Mouse (Mus musculus): ENCODE measurements at regions not wholly inside any gene's neighbourhood (a gene's known extent, or its start where the extent isn't known, plus 50 kb on each side); places are given as distances from the start of the nearest gene placed in this dataset.

DNA sequence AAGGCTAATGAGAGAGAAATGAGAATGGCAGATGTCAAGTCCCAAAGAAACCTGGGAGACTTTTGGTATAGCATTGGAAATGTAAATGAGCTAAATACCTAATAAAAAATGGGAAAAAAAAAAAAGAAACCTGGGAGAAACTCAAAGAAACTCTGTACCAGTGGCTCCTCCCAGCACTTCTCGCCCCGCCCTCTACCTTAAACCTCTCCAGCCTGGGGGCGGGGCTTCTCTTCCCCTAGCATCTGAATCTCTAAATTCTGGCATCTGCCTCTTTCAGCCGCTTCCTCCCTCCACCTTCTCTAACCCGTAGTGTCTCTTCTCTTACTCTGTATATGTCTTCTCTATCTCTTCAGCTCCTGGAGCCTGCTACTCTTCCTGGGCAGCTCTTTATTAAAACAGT is 53.2 kb downstream of the Gpr6 start:
- no peak for DNase-seq (ENCODE audit: low spot score in 2 of 2)

DNA sequence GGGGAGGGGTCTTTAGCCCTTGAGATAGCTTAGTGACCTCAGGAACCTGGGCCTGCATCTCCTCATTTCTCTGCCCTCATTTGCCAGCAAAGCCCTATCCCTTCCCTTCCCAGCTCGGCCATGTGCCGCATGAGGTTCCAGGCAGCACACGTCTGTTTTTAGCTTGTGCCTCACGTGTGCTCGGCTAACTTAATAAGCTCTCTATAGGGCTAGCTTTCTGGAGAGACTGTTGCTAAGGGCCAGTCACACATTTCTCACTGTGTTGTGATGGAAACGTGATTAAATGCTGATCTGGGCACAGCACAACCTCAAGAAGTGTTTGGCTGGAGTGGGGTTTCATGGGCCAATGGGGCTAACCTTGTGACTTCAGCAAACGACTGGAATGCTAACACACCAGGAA is 55.5 kb downstream of the Gpr6 start:
- no peak for DNase-seq (ENCODE audit: low spot score in 2 of 2)

DNA sequence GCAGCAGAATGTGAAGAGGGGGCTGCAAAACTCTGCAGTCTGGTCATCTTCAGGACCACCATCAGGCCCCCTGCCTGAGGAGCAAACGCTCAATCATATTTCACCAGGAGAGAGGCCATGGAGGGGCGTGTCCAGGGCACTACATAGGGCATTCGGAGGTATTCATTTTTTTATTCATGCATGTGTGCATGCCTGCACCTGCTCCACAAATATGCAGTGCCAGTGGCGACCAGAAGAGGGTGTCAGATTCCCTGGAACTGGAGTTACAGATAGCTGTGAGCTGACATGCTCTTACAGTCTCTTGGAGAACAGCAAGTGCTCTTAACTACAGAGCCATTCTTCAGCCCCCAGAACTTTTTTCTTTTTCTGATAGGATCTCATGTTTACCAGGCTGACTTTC is 56.4 kb downstream of the Gpr6 start:
- DNase-seq (ENCODE audit: low spot score in 2 of 2) = no peak

DNA sequence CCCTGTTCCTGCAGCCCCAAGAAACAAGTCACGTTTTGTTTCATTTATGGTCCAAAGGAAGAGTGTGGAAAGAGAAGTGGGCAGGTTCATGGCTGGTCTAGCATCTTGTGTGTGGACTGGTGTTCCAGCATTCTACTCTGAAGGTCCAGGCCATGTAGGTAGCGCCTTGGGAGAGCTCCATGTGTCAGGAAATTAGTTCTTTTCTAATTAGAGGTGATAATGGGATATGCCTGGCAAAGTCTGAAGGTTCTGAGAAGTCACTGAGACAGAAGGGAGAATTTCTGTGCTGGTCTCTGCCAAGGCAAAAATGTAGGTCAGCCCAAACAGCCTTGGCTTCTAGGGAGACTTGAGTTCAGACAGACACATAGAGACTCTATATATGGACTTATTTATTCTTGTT is 61.5 kb downstream of the Gpr6 start:
- no peak for DNase-seq (ENCODE audit: low spot score in 2 of 2)

DNA sequence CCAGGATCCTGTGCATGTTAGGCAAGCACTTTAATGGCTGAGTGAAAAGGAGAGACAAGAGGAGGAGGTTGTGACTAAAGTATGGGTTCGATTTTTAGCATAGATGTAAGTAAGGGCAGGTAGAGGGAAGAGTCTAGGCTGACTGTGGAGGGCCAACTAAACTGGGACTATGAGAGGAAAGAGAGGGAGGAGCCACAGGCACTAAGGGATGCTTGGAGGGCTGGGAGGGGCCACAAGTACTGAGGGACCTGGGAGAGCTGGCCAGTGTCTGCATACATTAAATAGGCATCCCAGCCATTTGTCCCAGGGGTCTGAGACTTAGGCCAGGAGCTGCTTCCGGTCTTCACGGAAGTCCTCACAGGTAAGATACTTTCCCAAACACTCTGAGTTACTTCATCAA is 64.2 kb downstream of the Gpr6 start:
- DNase-seq (ENCODE audit: low spot score in 2 of 2) = no peak

DNA sequence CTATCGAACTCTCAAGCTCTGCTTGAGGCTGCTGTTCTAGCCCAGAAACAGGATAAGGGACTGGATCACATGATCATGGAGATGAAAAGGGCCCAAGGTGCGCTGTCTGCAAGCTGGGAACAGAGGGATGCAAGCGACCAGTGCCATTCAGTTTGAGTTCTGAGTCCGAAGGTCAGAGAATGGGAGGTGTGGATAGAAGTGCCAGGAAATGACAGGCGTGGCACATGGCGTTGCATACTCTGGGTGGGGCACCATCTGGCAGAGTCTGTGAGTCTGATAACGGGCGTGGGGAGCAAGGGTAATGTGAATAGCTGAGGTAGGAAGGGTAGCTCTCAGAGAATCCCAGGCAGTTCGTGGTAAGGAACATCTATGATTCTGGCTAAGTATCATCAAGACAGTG is 65.5 kb downstream of the Gpr6 start:
- no peak for DNase-seq (ENCODE audit: low spot score in 2 of 2)

DNA sequence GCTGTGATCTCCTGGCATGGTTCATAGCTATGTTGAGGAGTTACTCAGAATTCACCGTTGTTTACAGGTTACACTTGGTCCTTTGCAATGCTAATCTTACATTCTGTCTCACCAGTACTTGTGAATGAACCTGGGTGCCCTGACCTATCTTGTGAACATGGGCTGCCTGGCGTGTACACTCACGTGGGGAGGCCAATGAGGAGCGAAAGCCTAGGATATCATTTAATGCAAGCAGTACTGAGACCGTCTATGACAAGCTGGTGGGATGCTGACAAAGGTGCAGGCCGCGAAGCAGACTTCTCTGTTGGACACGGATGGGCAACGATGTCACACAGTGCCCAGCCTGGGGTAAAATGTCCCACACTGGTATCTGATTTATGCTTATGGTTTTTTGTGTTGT is 66.3 kb downstream of the Gpr6 start:
- no peak for DNase-seq (ENCODE audit: low spot score in 2 of 2)

DNA sequence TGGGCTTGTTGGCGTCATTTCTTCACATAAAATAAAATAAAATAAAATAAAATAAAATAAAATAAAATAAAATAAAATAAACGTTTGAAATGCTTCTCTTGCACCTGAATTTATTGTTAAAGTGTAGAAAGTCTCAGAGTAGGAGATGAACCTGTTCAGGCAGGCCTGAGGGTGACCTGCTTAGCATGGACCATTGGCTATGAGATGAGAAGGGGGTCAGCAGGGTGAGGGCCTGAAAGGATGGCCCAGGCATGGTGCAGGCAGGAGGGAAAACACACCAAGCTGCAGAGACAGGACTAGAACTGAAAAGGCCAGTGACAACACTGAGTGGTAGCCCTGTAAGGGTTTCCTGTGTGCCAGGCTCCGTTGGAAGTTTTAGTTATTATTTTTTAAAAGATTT is 67.3 kb downstream of the Gpr6 start:
- no peak for DNase-seq (ENCODE audit: low spot score in 2 of 2)

DNA sequence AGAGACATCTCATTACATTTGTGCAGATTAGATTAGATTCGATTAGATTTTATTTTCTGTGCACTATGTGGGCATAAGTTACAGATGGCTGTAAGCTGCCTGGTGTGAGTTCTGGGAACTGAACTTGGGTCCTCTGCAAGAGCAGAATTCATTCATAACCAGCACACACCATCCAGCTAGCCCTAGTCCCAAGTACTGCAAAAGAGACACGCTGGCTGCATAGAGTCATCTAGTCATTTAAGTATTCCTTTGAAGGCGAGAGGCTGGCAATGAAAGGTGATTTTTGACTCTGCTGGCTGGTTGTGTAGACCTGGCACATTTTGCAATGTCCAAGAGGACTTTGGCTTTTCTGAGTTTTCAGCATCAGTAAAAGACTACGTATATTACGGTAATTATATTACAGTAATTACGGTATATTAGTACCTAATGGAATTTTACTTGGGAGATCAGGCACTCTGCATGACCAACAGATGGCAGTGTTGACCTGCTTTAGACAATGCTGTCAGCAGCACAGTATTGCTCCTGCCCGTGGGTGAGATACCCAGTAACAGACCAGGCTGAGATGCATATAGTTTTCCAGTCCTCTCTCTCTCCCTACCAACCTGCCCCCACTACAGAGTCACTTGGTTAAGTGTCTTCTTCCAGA is 67.9 kb downstream of the Gpr6 start:
- DNase-seq (ENCODE audit: low spot score in 2 of 2) = peak; percentile 33 to 41

DNA sequence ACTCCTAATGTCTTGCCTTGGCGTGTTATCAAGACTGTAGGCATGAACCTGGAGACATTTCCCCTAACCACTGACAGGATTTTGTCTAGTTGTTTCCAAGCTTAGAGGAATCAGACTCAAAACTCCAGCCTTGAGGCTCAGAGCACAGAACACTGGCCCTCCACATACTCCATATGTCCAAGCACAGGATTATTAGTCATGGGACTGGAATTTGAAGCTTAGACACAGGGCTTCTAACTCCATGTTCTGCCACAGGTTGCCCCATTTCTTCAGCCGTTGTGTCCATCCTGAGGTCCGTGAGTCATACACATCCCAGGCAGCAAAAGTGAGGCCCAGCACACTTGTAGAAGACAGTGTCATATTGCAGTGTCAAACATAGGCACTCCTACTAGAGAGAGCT is 68.9 kb downstream of the Gpr6 start:
- DNase-seq (ENCODE audit: low spot score in 2 of 2) = no peak

DNA sequence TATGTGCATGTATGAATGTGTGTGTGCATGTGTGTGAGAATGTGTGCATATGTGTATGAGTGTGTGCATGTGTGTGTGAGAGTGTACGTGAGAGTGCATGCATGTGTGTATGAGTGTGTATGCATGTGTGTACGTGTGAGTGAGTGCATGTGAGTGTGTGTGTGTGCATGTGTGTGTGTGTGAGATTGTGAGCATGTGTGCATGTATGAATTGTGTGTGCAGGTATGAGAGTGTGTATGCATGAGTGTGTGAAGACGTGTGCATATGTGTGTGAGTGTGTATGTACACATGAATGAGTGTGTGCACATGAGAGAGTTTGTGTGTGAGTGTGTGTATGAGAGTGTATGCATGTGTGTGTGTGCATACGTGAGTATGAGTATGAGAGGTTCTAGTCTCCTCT is 71.1 kb downstream of the Gpr6 start:
- DNase-seq (ENCODE audit: low spot score in 2 of 2) = no peak

DNA sequence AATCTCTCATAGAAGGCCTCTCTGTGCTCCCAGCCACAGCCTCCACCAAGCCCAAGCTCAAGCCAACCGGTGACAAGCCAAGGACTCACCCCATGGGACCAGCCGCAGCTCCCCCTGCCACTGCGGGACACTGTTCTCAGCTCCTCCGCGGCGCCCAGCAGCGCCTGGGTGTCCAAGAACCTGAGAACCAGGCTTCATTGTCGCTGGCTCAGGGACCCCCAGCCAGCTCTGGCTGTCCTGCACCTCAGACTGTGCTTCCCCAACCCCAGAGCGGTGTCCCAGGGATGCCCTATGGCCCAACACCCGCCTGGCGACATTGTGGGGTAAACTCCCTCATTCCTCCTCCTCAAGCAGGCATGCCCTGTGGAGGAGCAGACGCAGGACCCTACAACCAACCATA is 72.6 kb downstream of the Gpr6 start:
- no peak for DNase-seq (ENCODE audit: low spot score in 2 of 2)

DNA sequence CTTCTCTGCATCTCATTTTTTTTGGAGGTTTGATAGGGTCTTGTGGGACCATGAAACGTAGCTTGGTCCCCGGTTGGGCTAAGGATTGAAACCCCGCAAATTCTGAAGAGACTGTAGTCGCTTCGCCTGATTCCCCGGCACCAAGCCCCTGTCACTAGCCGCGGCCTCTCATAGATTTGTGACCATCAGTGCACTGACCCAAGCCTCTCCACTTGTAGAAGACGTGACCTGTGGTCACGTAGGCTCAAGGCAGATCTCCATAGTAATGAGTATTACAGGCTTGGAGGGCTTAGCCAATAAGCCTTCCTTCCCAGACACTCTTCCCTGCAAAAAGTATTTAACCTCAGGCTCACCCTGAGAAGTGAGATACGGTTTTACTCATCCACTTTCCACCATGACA is 73.3 kb downstream of the Gpr6 start:
- DNase-seq (ENCODE audit: low spot score in 2 of 2) = no peak

DNA sequence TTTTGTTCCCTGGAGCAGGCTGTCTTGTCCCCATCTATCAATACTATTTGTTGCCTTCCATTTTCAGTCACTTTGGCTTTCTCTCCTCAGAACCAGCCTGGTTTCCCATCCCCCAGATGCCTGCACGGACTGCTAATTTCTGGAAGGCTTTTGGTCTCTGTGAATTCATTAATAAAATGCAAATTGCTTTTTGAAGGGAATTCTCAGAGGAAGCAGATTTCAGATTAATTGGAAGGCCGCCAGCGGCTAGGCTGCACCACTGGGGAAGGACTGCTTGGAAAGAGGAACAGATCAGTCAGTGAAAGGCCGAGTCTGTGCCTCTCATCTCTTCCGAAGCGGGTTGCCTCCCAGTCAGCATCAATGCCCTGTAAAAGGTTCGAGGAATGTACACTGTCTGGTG is 73.8 kb downstream of the Gpr6 start:
- DNase-seq (ENCODE audit: low spot score in 2 of 2) = no peak

DNA sequence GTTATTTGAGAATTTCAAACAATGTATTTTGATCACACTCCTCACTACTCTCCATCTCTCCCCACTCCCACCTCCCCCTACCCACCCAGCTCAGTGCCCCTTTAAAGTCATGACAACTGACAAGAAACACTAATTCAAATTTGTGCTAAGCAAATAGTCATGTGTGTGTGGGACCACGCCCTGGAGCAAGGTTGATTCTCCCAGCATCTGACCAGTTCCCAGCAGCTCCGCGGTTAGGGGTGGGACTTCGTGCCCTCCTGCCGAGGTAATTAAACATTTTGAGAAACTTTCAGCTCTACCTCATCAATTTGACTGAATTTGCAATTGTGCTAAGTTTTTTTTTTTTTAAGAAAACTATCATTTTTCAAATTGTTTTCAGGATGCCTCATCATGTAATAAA is 74.5 kb downstream of the Gpr6 start:
- DNase-seq (ENCODE audit: low spot score in 2 of 2) = no peak

Measured in heart, adult 9 months (tissue).